Mouse (Mus musculus) lung, embryonic 14.5 days (tissue): Measurements from ENCODE around the gene Nae1. TPM values are rescaled to one million over a fixed set of nuclear protein-coding genes. Genes with fewer than 3 reads are reported as not detected.
A peak's percentile ranks its signal among the peaks of the same experiment; 100 is the strongest.

Experiments used
- ATAC-seq: fragments of 200-750 bp; cut with Nextera tagmentation; 2 replicates; pipeline ENCODE4 v1.8.0; 2017; ENCODE audit warnings: mild to moderate bottlenecking, moderate TSS enrichment, moderate library complexity; ENCODE audit not compliant: insufficient read depth
- DNase-seq: peaks from one replicate; pipeline ENCODE4 v3.0.0-alpha.2; 2015
- H3K27ac ChIP-seq: fragments of 300-500 bp; sonication (generic); 2 replicates; pipeline ENCODE4 v1.5.1; 2014; ENCODE audit warnings: low read depth, mild to moderate bottlenecking, moderate library complexity
- H3K27me3 ChIP-seq: fragments of 300-500 bp; sonication (generic); 2 replicates; pipeline ENCODE4 v1.6.1; 2014; ENCODE audit warnings: low read length, control low read depth; ENCODE audit not compliant: insufficient read depth
- H3K36me3 ChIP-seq: fragments of 300-500 bp; sonication (generic); 2 replicates; pipeline ENCODE4 v1.6.1; 2014; ENCODE audit warnings: control low read depth; ENCODE audit not compliant: insufficient read depth
- H3K4me1 ChIP-seq: fragments of 300-500 bp; sonication (generic); 2 replicates; pipeline ENCODE4 v1.6.1; 2014; ENCODE audit warnings: antibody characterized with exemption, control low read depth; ENCODE audit not compliant: insufficient read depth
- H3K4me2 ChIP-seq: fragments of 300-500 bp; sonication (generic); 2 replicates; pipeline ENCODE4 v1.6.1; 2014; ENCODE audit warnings: mild to moderate bottlenecking
- H3K4me3 ChIP-seq: fragments of 300-500 bp; sonication (generic); 2 replicates; pipeline ENCODE4 v1.5.1; 2014; ENCODE audit warnings: low read depth, low read length
- H3K9ac ChIP-seq: fragments of 300-500 bp; sonication (generic); 2 replicates; pipeline ENCODE4 v1.6.1; 2014
- H3K9me3 ChIP-seq: fragments of 300-500 bp; sonication (generic); 2 replicates; pipeline ENCODE4 v1.6.1; 2016; ENCODE audit warnings: low read depth, low read length, control low read depth
- CTCF ChIP-seq: IDR thresholded peaks from 2 replicates; pipeline ENCODE4 v1.5.1; 2016; ENCODE audit warnings: antibody characterized with exemption, low read depth
- WGBS: fragments of 180-500 bp; shearing (Covaris S2); extraction: QIAGEN DNeasy Blood & Tissue Kit; methylation state at CpG from one replicate; pipeline ENCODE4 v1.1.7; 2014; 5-methylcytosine and 5-hydroxymethylcytosine counted together
- polyA plus RNA-seq: library from polyadenylated mRNA; unstranded; fragments of >200 nt; fragmentation: Nextera tagmentation; extraction: Ambion mirVana; gene quantifications from 2 replicates; pipeline ENCODE4 v1.2.1, GENCODE M21; 2014

The Nae1 gene
- polyA plus RNA-seq, 1 experiment from 2014 or later = 97.2 TPM

GRCm38 (mm10) chr8:104533551-104533950, 886 bp downstream of the Nae1 start:
- DNase-seq (no peak), ATAC-seq (peak; percentile 15; the same call in 1 of the 2 replicates)
- H3K4me3 ChIP-seq = peak overlapping the region; percentile 86
- 20% methylated on average over 7 of the region's 7 CpGs for WGBS
- no peak for TF ChIP-seq CTCF
- no peak overlapping the region for H3K27ac ChIP-seq
- no peaks in the 10 kb centered on the region for H3K9me3 ChIP-seq
- peaks cover 10% of the 10 kb centered on the region; the same call in 1 of the 2 replicates for H3K4me1 ChIP-seq
- peaks cover 9% of the 10 kb centered on the region; the same call in 1 of the 2 replicates for H3K36me3 ChIP-seq
- peak overlapping the region; percentile 72 for H3K4me2 ChIP-seq
- peak overlapping the region; percentile 88 for H3K9ac ChIP-seq
- peaks cover under 1% of the 10 kb centered on the region; the same call in 1 of the 2 replicates for H3K27me3 ChIP-seq

GRCm38 (mm10) chr8:104529671-104530070, 4.8 kb downstream of the Nae1 start:
- no peaks in the 10 kb centered on the region for H3K27me3 ChIP-seq
- DNase-seq (no peak), ATAC-seq (no peak)
- H3K27ac ChIP-seq = no peak overlapping the region
- no peak overlapping the region for H3K4me2 ChIP-seq
- TF ChIP-seq CTCF = no peak
- H3K4me1 ChIP-seq = peaks cover 10% of the 10 kb centered on the region; the same call in 1 of the 2 replicates
- H3K9me3 ChIP-seq = no peaks in the 10 kb centered on the region
- peaks cover 36% of the 10 kb centered on the region for H3K36me3 ChIP-seq
- H3K4me3 ChIP-seq = no peak overlapping the region
- WGBS = 90% methylated on average over 6 of the region's 6 CpGs
- H3K9ac ChIP-seq = no peak overlapping the region

GRCm38 (mm10) chr8:104517872-104518271, 16.6 kb downstream of the Nae1 start:
- Histone ChIP-seq H3K4me2 (no peak overlapping the region), H3K9me3 (no peaks in the 10 kb centered on the region), H3K27ac (no peak overlapping the region), H3K36me3 (peaks cover 75% of the 10 kb centered on the region), H3K9ac (no peak overlapping the region), H3K27me3 (no peaks in the 10 kb centered on the region), H3K4me3 (no peak overlapping the region), H3K4me1 (no peaks in the 10 kb centered on the region)
- ATAC-seq = no peak
- no peak for TF ChIP-seq CTCF
- no peak for DNase-seq
- WGBS = 70% methylated on average over 5 of the region's 5 CpGs

GRCm38 (mm10) chr8:104510134-104510533, 24.3 kb downstream of the Nae1 start:
- no peaks in the 10 kb centered on the region for H3K27me3 ChIP-seq
- ATAC-seq = peak; percentile 16; the same call in 1 of the 2 replicates
- DNase-seq = no peak
- WGBS = 77% methylated on average over 3 of the region's 3 CpGs
- H3K9me3 ChIP-seq = no peaks in the 10 kb centered on the region
- H3K36me3 ChIP-seq = peaks cover 32% of the 10 kb centered on the region
- no peak for TF ChIP-seq CTCF
- peak overlapping the region; percentile 100 for H3K4me2 ChIP-seq
- no peaks in the 10 kb centered on the region for H3K4me1 ChIP-seq
- H3K4me3 ChIP-seq = no peak overlapping the region
- no peak overlapping the region for H3K9ac ChIP-seq
- no peak overlapping the region for H3K27ac ChIP-seq

- peak; percentile 54 for DNase-seq
- no peak for TF ChIP-seq CTCF
- peak; percentile 85 for ATAC-seq
- H3K9me3 ChIP-seq = no peaks in the 10 kb centered on the region
- no peaks in the 10 kb centered on the region for H3K27me3 ChIP-seq
- peak within 1 kb of the TSS; percentile 100 for H3K4me2 ChIP-seq
- H3K36me3 ChIP-seq = peaks cover 24% of the 10 kb centered on the region
- no peak within 1 kb of the TSS; the same call in 1 of the 2 replicates for H3K27ac ChIP-seq
- peak within 1 kb of the TSS; percentile 71 for H3K9ac ChIP-seq
- H3K4me1 ChIP-seq = no peaks in the 10 kb centered on the region
- 2% methylated on average over 64 of the region's 64 CpGs for WGBS
- peak within 1 kb of the TSS; percentile 56 for H3K4me3 ChIP-seq
Measured at GRCm38 (mm10) chr8:104509061-104510006, 25.1 kb downstream of the Nae1 start, which contains the start of gene Terb1. TSS of gene Terb1 (minus strand) at chr8:104509910.

- Histone ChIP-seq H3K4me2 (no peak overlapping the region), H3K9ac (no peak overlapping the region), H3K9me3 (no peaks in the 10 kb centered on the region), H3K27ac (no peak overlapping the region), H3K27me3 (no peaks in the 10 kb centered on the region), H3K36me3 (no peaks in the 10 kb centered on the region), H3K4me1 (no peaks in the 10 kb centered on the region), H3K4me3 (no peak overlapping the region)
- DNase-seq (no peak), ATAC-seq (no peak)
- 60% methylated on average over 1 of the region's 1 CpGs for WGBS
- TF ChIP-seq CTCF = no peak
Measured at GRCm38 (mm10) chr8:104479091-104479490, 55.3 kb downstream of the Nae1 start.

- no peak for TF ChIP-seq CTCF
- WGBS = 52% methylated on average over 3 of the region's 3 CpGs
- Histone ChIP-seq H3K27ac (no peak overlapping the region), H3K27me3 (no peaks in the 10 kb centered on the region), H3K9me3 (no peaks in the 10 kb centered on the region), H3K4me3 (no peak overlapping the region), H3K9ac (no peak overlapping the region), H3K4me2 (no peak overlapping the region), H3K36me3 (no peaks in the 10 kb centered on the region), H3K4me1 (no peaks in the 10 kb centered on the region)
- DNase-seq (no peak), ATAC-seq (no peak)
Measured at GRCm38 (mm10) chr8:104472465-104472864, 62.0 kb downstream of the Nae1 start.
